Mouse (Mus musculus) layer of hippocampus, adult 8-10 months (tissue): ENCODE data around the gene Gm14190. TPM values are rescaled to one million over a fixed set of nuclear protein-coding genes. Genes with fewer than 3 reads are reported as not detected.
A peak's percentile ranks its signal among the peaks of the same experiment; 100 is the strongest.
"Not testable (repeated sequence)": the region's sequence is repeated elsewhere in the genome, so short reads cannot be mapped to it uniquely, and the experiment has no call there.

ENCODE experiments used
- DNase-seq, 2 experiments: peaks; one replicate each; pipeline ENCODE4 v3.0.0; 2022; ENCODE audit warnings: low spot score in 2 of 2
- total RNA-seq, 4 experiments: library from RNA; stranded (reverse); gene quantifications; 2 replicates each; pipeline ENCODE4 v1.2.4; 2022

Gene Gm14190
- not detected for total RNA-seq

DNA sequence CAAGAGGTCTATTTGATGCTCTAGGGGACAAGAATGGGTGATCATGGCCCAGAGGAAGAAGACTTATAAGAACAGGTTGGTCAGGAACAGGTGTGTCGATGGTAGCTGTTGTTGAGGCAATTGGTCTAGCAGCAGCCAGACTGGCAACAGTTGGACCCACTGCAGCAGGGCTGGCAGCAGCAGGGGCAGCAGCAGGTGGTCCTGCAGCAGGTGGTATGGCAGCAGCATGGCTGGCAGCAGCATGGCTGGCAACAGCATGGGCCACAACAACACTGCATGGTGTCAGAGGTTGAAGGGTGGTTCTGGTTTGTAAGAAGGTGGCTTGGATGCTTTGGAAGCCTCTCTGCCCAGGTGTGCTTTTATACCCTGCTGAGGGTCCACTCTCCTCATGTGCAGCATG is at the start of gene Gm14190:
TSS of gene Gm14190 (minus strand) at position 278 of the 400 bp plus-strand sequence.
- DNase-seq, result no peak

DNA sequence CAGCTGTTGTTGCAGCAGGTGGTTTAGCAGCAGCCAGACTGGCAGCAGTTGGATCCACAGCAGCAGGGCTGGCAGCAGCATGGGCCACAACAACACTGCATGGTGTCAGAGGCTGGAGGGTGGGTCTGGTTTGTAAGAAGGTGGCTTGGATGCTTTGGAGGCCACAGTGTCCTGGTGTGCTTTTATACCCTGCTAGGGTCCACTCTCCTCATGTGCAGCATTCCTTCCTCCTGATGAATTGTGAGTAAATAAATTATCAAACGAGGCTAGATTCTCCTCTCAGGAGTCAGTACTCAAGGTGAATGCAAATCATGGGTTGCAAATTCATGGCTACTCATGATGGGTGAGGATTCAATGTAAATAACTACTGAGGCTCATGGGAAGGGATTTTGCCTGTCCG is 43.6 kb upstream of the Gm14190 start, which contains the start of gene Gm14180:
TSS of gene Gm14180 (minus strand) at position 101 of the 400 bp plus-strand sequence.
- DNase-seq, result no peak

DNA sequence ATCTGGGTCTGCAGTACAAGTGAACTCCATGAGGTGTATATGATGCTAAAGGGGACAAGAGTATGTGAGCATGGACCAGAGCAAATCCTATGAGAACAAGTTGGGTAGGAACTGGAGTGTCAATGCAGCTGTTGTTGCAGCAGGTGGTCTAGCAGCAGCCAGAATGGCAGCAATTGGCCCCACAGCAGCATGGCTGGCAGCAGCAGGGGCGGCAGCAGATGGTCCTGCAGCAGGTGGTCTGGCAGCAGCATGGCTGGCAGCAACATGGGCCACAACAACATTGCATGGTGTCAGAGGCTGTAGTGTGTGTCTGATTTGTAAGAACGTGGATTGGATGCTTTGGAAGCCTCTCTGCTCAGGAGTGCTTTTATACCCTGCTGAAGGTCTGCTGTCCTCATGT is 33.5 kb upstream of the Gm14190 start:
- no peak for DNase-seq

- no peak for DNase-seq
Measured at GRCm38 (mm10) chr11:99718759-99719158, 28.2 kb upstream of the Gm14190 start.

DNA sequence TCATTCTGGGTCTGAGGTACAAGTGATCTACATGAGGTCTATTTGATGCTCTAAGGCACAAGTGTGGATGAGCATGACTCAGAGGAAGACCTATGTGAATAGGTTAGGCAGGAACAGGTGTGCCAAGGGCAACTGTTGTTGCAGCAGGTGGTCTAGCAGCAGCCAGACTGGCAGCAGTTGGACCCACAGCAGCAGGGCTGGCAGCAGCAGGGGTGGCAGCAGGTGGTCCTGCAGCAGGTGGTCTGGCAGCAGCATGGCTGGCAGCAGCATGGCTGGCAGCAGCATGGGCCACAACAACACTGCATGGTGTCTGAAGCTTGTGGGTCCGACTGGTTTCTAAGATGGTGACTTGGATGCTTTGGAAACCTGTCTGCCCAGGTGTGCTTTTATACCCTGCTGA is 5.3 kb downstream of the Gm14190 start:
- not testable (repeated sequence) for DNase-seq

DNA sequence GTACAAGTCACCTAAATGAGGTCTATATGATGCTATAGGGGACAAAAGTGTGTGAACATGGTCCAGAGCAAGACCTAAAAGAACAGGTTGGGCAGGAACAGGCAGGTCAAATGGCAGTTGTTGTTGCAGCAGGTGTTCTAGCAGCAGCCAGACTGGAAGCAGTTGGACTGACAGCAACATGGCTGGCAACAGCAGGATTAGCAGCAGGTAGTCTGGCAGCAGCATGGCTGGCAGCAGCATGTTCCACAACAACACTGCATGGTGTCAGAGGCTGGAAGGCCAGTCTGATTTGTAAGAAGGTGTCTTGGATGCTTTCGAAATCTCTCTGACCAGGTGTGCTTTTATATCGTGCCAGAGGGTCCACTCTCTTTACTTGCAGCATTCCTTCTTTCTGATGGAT is 7.1 kb downstream of the Gm14190 start:
- DNase-seq, result no peak

DNA sequence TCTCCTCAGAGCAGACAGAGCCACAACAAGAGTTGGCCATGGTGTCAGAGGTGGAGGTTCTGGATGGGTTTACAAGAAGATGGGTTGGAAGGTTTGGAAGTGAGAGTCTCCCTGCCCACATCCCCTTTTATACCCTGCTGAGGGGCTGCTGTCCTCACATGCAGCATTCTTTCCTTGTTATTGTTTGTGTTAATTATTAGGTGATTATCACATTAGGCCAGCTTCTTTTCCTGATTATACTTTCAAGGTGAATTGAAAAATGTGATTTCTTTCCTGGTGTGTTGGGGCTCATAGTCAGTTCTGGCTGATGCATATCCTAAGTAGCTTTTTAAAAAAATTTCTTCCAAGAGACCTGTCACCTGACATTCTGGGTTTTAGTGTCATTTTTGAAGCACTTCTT is 24.7 kb downstream of the Gm14190 start, which contains the start of gene Krtap4-6:
TSS of gene Krtap4-6 (minus strand) at position 101 of the 400 bp plus-strand sequence.
- DNase-seq, result no peak

- DNase-seq, result no peak
Measured at GRCm38 (mm10) chr11:99662802-99663201, 27.7 kb downstream of the Gm14190 start.

DNA sequence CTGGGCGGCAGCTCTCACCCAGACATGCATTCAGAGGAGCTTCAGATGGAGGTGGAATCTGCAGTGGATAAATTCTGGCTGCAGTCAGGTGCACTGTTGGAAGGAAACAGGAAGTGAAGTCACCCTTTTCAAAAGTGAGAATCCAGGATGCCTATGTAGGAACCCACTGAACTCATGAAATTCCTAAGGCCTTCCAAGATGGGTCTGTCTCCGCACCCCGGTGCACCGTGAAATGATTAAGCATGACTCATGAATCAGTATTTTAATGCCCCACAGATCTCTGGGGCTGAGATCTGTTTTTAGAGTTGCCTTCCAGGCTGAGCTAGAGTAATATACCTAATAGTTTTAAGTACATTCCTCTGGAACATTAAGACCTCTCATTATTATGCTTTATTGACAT is 31.3 kb downstream of the Gm14190 start:
- DNase-seq, result no peak

DNA sequence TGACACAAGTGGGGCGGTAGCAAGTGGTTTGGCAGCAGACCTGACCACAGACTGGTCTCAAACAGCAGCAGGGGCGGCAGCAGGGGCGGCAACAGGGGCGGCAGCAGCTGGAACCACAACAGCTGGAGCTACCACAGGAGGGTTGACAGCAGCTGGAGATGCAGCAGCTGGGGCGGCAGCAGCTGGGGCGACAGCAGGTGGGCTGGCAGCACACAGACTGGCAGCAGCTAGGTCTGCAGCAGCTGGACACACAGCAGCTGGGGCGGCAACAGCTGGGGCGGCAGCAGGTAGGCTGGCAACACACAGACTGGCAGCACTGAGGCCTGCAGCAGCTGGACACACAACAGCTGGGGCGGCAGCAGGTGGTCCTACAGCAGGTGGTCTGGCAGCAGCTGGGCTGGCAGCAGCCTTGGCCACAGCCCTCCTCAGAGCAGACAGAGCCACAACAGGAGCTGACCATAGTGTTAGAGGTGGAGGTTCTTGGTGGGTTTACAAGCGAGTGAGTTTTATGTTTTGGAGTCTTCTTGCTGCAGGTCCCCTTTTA is 32.0 kb downstream of the Gm14190 start, which contains the start of gene Gm11563:
TSS of gene Gm11563 (minus strand) at position 494 of the 544 bp plus-strand sequence.
- not testable (repeated sequence) for DNase-seq

DNA sequence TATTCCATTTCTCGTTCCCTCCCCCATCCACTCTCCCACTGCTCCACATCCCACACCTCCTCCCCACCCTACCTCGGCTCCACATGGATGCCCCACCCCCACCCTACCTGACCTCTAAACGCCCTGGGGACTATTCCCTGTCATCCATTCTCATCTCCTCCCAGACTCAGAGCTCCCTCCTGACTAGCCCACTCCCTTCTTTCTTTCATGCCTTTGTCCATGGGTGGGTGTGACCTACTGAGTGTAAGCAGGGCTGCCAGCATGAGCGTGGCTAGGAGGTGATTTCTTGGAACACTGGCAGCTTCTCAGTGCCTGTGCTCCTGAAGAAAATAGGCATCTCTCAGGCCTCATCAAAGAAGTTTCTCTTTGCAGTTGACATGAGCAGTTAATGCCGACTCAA is 33.5 kb downstream of the Gm14190 start:
- DNase-seq, result no peak

GRCm38 (mm10) chr11:99650136-99650535 is 40.4 kb downstream of the Gm14190 start, which contains the start of gene Gm11555:
Gene Gm11555 (minus strand): TSS chr11:99650236.
- DNase-seq, result no peak

- peak in 1 of 2 experiments; percentile 4 for DNase-seq
Measured at GRCm38 (mm10) chr11:99646444-99646843, 44.1 kb downstream of the Gm14190 start.

DNA sequence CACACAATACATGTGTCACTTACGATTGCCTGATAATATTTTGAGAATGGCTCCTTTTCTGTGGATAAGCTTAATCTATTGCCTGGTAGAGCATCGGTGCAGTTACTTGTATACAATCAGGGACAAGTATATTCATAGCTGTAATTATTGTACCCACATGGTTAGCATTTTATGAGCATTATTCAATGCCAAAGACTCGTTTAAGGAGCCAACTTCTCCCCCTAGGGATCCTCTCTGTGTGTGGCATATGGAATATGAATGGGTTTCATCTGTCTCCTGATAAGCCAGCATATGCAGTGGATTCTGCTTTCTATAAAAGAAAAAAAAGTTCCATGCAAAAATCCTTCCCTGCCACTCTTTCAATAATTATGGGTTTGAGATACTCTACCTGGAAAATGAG is 46.2 kb downstream of the Gm14190 start:
- no peak for DNase-seq

DNA sequence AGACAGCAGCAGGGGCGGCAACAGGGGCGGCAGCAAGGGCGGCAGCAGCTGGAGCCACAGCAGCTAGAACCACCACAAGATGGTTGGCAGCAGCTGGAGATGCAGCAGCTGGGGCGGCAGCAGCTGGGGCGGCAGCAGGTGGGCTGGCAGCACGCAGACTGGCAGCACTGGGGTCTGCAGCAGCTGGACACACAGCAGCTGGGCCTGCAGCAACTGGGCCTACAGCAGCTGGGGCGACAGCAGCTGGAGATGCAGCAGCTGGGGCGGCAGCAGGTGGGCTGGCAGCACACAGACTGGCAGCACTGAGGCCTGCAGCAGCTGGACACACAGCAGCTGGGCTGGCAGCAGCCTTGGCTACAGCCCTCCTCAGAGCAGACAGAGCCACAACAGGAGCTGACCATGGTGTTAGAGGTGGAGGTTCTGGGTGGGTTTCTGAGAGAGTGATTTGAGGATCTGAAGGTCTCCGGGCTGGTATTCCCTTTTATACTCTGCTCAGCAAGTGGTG is 46.9 kb downstream of the Gm14190 start, which contains the start of gene Krtap4-7:
TSS of gene Krtap4-7 (minus strand) at position 455 of the 505 bp plus-strand sequence.
- not testable (repeated sequence) for DNase-seq

- no peak for DNase-seq
Measured at GRCm38 (mm10) chr11:99640926-99641325, 49.6 kb downstream of the Gm14190 start.

Other genes with a start within 250 kb of the Gm14190 start
- gene Krt23, start 197.6 kb downstream of the Gm14190 start, total RNA-seq, result not detected
- not detected for gene Krt39, start 169.4 kb downstream of the Gm14190 start, total RNA-seq
- gene Krt40, start 147.6 kb downstream of the Gm14190 start, total RNA-seq, result not detected
- gene Krtap3-3, start 139.9 kb downstream of the Gm14190 start, total RNA-seq, result not detected
- not detected for gene Krtap3-2, start 133.9 kb downstream of the Gm14190 start, total RNA-seq
- not detected for gene Gm11939, start 131.3 kb downstream of the Gm14190 start, total RNA-seq
- not detected for gene Krtap3-1, start 124.1 kb downstream of the Gm14190 start, total RNA-seq
- gene Krtap1-5, start 109.7 kb downstream of the Gm14190 start, total RNA-seq, result not detected
- gene Krtap1-4, start 107.1 kb downstream of the Gm14190 start, total RNA-seq, result not detected
- not detected for gene Krtap1-3, start 99.4 kb downstream of the Gm14190 start, total RNA-seq
- gene Krtap9-3, start 92.6 kb downstream of the Gm14190 start, total RNA-seq, result not detected
- gene Gm11938, start 87.4 kb downstream of the Gm14190 start, total RNA-seq, result not detected
- not detected for gene Gm11937, start 80.6 kb downstream of the Gm14190 start, total RNA-seq
- gene Krtap2-4, start 75.9 kb downstream of the Gm14190 start, total RNA-seq, result not detected
- not detected for gene Gm11562, start 70.3 kb downstream of the Gm14190 start, total RNA-seq
- gene Krtap4-1, start 62.5 kb downstream of the Gm14190 start, total RNA-seq, result not detected
- gene Krtap4-2, start 55.7 kb downstream of the Gm14190 start, total RNA-seq, result not detected
- not detected for gene Krtap4-7, start 46.7 kb downstream of the Gm14190 start, total RNA-seq
- not detected for gene Gm11555, start 40.5 kb downstream of the Gm14190 start, total RNA-seq
- not detected for gene Gm11563, start 31.8 kb downstream of the Gm14190 start, total RNA-seq
- gene Krtap4-6, start 24.8 kb downstream of the Gm14190 start, total RNA-seq, result not detected
- gene Gm14180, start 43.5 kb upstream of the Gm14190 start, total RNA-seq, result not detected
- not detected for gene Gm11595, start 82.2 kb upstream of the Gm14190 start, total RNA-seq
- gene Krtap4-8, start 90.0 kb upstream of the Gm14190 start, total RNA-seq, result not detected
- not detected for gene Krtap4-9, start 94.5 kb upstream of the Gm14190 start, total RNA-seq
- not detected for gene Gm11596, start 102.7 kb upstream of the Gm14190 start, total RNA-seq
- not detected for gene Gm11569, start 108.2 kb upstream of the Gm14190 start, total RNA-seq
- gene Gm11554, start 113.7 kb upstream of the Gm14190 start, total RNA-seq, result not detected
- gene Krtap4-13, start 119.2 kb upstream of the Gm14190 start, total RNA-seq, result not detected
- not detected for gene Gm11564, start 124.9 kb upstream of the Gm14190 start, total RNA-seq
- gene 2300003K06Rik, start 147.3 kb upstream of the Gm14190 start, total RNA-seq, result not detected
- not detected for gene Krtap4-16, start 160.9 kb upstream of the Gm14190 start, total RNA-seq
- not detected for gene Gm11568, start 167.2 kb upstream of the Gm14190 start, total RNA-seq
- not detected for gene Gm11559, start 173.7 kb upstream of the Gm14190 start, total RNA-seq
- gene Krtap9-1, start 182.6 kb upstream of the Gm14190 start, total RNA-seq, result not detected
- not detected for gene Gm11567, start 188.4 kb upstream of the Gm14190 start, total RNA-seq
- gene Krtap31-1, start 217.2 kb upstream of the Gm14190 start, total RNA-seq, result not detected
- gene Gm11565, start 224.0 kb upstream of the Gm14190 start, total RNA-seq, result not detected
- not detected for gene Krtap31-2, start 245.6 kb upstream of the Gm14190 start, total RNA-seq